Mouse (Mus musculus): ENCODE results near the gene Mpnd.

DNA sequence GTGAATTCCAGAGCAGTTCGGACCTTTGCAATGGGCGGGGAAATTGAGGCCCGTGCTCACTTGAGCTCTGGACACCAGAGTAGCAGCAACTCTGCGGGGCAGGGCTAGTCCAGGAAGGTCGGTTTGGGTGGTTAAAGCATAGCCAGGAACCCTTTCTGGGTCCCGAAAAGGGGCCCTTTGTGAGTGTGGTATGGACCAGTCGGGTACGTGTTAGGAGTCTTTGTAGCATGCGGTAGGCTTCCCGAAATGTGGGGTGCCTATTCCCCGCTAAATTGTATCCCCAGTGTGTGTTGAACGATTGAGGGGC, 35.3 kb downstream of the Mpnd start:
- TF ChIP-seq CTCF (conservative IDR thresholded peaks at IDR 0.05; ENCODE audit: insufficient read depth, insufficient read length, low read depth, low read length) (no peak), POLR2A (IDR thresholded peaks at IDR 0.05; ENCODE audit: low read depth, low read length) (no peak)

Data from kidney, adult 2 months (tissue).